Mouse (Mus musculus) heart, postnatal 0 days (tissue): Measurements from ENCODE around the gene Kcnd3.

Source experiments
- CTCF ChIP-seq: IDR thresholded peaks from 2 replicates; pipeline ENCODE4 v1.5.1; 2016; ENCODE audit warnings: antibody characterized with exemption, control low read depth, low read depth
- EP300 ChIP-seq: IDR thresholded peaks from 2 replicates; pipeline ENCODE4 v1.6.1; 2016; ENCODE audit warnings: antibody characterized with exemption, low read depth

DNA sequence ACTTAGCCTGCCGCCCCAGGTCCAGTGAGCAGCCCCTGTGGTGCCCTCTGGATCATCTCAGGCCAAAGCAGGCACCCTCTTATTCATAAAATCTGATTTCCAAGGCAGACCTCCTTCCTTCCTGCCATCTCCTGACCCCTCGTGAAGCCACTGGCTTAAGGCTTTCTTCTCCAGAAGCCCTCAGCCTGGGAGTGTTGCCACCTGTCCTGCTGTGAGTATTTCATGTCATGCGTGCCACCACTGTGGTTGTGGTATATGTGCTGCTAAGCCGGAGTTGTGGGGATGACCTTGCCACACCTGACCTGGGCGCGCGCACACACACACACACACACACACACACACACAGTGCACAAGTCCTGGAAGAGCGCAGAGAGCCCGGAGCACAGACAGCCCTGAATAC is 117.8 kb downstream of the Kcnd3 start:
- no peak for TF ChIP-seq CTCF
- TF ChIP-seq EP300, result no peak
